Mouse (Mus musculus) brain, embryonic 14.5 days (tissue): ENCODE measurements around the gene Commd3.

Source experiments
- CTCF ChIP-seq: fragments of 200-500 bp; IDR thresholded peaks from 2 replicates; pipeline ENCODE4 v1.5.1; 2012; ENCODE audit warnings: inconsistent platforms, mild to moderate bottlenecking, moderate library complexity, borderline replicate concordance; ENCODE audit not compliant: insufficient read depth, insufficient read length; ENCODE audit errors: extremely low read depth
- POLR2A ChIP-seq: fragments of 200-500 bp; IDR thresholded peaks from 2 replicates; pipeline ENCODE4 v1.6.1; 2012; ENCODE audit warnings: mild to moderate bottlenecking, inconsistent platforms, borderline replicate concordance; ENCODE audit not compliant: poor library complexity, insufficient read depth, insufficient read length, severe bottlenecking; ENCODE audit errors: extremely low read depth

GRCm38 (mm10) chr2:18692548-18692947, 20.4 kb downstream of the Commd3 start:
- TF ChIP-seq CTCF (no peak), POLR2A (no peak)
